Mouse (Mus musculus): ENCODE data around the gene Ccr2. TPM values are rescaled to one million over a fixed set of nuclear protein-coding genes. Genes with fewer than 3 reads are reported as not detected.
"Not testable (repeated sequence)": the region's sequence is repeated elsewhere in the genome, so short reads cannot be mapped to it uniquely, and the experiment has no call there.

The Ccr2 gene
- polyA plus RNA-seq, 1 experiment from 2014 or later = 1.0 TPM

DNA sequence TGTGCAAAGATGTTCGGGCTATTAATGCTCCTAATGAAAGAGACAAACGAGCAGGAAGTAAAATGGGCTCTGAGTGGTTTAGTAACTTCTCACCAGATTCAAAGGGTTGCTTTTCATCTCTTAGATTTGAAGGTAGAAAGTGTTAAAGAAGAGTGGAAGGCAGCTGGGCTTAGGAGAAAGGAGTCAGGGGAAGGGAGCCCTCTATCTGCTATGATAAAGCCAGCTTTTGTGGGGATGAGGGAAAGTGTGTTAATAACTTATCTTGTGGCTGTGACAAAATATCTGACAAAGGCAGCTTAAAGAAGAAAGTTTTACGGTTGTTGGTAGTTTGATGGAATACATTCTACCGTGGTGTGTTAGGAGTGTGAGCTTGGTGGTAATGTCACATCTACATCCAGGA, 25.7 kb downstream of the Ccr2 start:
- ATAC-seq (replicated peaks; ENCODE audit: low FRiP score, low read depth) (no peak), DNase-seq (ENCODE audit: low spot score) (no peak)
- Histone ChIP-seq H3K9ac (ENCODE audit: low read depth, low read length) (no peak overlapping the region), H3K9me3 (replicated peaks; ENCODE audit: low read length) (no peaks in the 10 kb centered on the region), H3K27me3 (ENCODE audit: insufficient read depth, low read length) (no peaks in the 10 kb centered on the region), H3K4me3 (replicated peaks; ENCODE audit: low read depth, low read length) (no peak overlapping the region), H3K27ac (no peak overlapping the region), H3K36me3 (ENCODE audit: insufficient read depth, low read length) (no peaks in the 10 kb centered on the region), H3K4me1 (replicated peaks; ENCODE audit: insufficient read depth, low read length) (no peaks in the 10 kb centered on the region), H3K4me2 (ENCODE audit: low read length) (no peak overlapping the region)
- no peak; the same call in 1 of the 2 replicates for TF ChIP-seq CTCF (IDR thresholded peaks at IDR 0.05; ENCODE audit: low read depth)
- 53% methylated on average over 4 of the region's 4 CpGs for WGBS

DNA sequence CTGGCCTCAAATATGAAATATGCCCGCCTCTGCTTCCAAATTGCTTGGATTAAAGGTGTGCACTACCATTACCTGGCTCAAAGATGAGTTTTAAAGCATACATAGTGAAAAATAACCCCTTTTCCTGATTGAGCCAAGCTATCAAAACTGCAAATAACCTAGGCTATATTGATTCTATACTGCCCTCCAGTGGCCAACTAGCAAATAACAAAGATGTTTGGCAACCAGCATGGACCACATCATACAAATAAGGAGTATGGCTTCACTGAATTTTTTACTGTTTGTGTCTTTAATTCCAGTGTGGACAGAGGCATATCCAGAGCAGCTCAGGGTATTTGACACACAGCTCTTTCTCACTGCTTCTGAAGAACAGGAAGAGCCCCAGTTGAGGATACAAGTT, 26.6 kb downstream of the Ccr2 start:
- Histone ChIP-seq H3K9ac (ENCODE audit: low read depth, low read length) (no peak overlapping the region), H3K4me2 (ENCODE audit: low read length) (no peak overlapping the region), H3K4me1 (replicated peaks; ENCODE audit: insufficient read depth, low read length) (no peaks in the 10 kb centered on the region), H3K36me3 (ENCODE audit: insufficient read depth, low read length) (no peaks in the 10 kb centered on the region), H3K9me3 (replicated peaks; ENCODE audit: low read length) (no peaks in the 10 kb centered on the region), H3K27me3 (ENCODE audit: insufficient read depth, low read length) (no peaks in the 10 kb centered on the region), H3K4me3 (replicated peaks; ENCODE audit: low read depth, low read length) (no peak overlapping the region), H3K27ac (no peak overlapping the region)
- ATAC-seq (replicated peaks; ENCODE audit: low FRiP score, low read depth) (no peak), DNase-seq (ENCODE audit: low spot score) (peak; percentile 77)
- TF ChIP-seq CTCF (IDR thresholded peaks at IDR 0.05; ENCODE audit: low read depth) = peak; percentile 84
- WGBS = 3% methylated on average over 1 of the region's 1 CpGs

DNA sequence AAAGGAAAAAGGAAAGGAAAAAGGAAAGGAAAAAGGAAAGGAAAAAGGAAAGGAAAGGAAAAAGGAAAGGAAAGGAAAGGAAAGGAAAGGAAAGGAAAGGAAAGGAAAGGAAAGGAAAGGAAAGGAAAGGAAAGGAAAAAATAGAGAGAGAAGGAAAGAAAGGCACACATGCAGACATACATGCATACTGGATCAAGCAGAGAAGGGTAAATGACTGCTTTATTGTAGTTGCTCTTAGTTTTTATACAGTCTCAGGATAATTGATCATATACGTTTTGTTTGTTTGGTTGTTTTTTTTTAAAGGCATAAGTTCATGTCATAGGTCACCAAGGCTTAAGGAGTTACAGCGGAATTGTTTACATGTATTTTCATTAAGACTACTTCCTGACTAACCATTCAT, 31.1 kb downstream of the Ccr2 start:
- not testable (repeated sequence) for ATAC-seq (replicated peaks; ENCODE audit: low FRiP score, low read depth); DNase-seq (ENCODE audit: low spot score); H3K4me3 ChIP-seq (replicated peaks; ENCODE audit: low read depth, low read length); H3K4me1 ChIP-seq (replicated peaks; ENCODE audit: insufficient read depth, low read length); H3K27ac ChIP-seq; H3K27me3 ChIP-seq (ENCODE audit: insufficient read depth, low read length); H3K9me3 ChIP-seq (replicated peaks; ENCODE audit: low read length); H3K36me3 ChIP-seq (ENCODE audit: insufficient read depth, low read length); H3K4me2 ChIP-seq (ENCODE audit: low read length); H3K9ac ChIP-seq (ENCODE audit: low read depth, low read length)
- WGBS = 71% methylated on average over 2 of the region's 2 CpGs

DNA sequence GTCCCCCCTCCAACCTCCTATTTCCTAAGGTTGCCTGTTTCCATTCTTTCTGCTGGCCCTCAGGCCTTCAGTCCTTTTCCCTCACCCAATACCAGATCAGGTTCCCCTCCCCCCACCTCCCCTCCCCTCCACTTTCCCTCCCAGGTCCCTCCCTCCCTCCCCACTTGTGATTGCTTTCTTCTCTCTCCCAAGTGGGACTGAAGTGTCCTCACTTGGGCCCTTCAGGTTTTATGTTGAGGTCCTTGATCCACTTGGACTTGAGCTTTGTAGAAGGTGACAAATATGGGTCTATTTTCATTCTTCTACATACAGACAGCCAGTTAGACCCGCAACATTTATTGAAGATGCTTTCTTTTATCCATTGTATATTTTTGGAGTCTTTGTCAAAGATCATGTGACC, 33.2 kb downstream of the Ccr2 start:
- H3K4me1 ChIP-seq (replicated peaks; ENCODE audit: insufficient read depth, low read length); H3K9ac ChIP-seq (ENCODE audit: low read depth, low read length); ATAC-seq (replicated peaks; ENCODE audit: low FRiP score, low read depth); H3K27me3 ChIP-seq (ENCODE audit: insufficient read depth, low read length); DNase-seq (ENCODE audit: low spot score); H3K36me3 ChIP-seq (ENCODE audit: insufficient read depth, low read length); H3K9me3 ChIP-seq (replicated peaks; ENCODE audit: low read length); H3K4me2 ChIP-seq (ENCODE audit: low read length); H3K27ac ChIP-seq; H3K4me3 ChIP-seq (replicated peaks; ENCODE audit: low read depth, low read length): not testable (repeated sequence)
- 89% methylated on average over 1 of the region's 1 CpGs for WGBS

DNA sequence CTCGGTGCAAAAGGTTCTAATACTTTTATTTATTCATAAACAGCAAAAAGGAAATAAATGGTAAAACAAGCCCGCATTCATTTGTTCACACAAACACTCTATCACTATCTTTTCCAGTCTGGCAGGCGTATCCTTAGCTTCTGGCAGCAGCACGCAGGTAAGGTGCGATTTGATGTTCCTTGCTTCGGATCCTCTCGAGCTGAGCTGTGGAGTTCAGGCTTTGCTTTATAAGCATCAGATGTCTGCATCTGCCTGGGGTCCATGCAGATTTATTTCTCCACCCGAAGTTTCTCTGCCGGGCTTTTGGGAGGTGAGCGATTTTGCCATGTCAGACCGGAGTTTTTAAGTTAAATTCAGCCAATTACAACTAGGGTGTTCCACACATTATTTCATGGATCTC, 35.9 kb downstream of the Ccr2 start:
- Histone ChIP-seq H3K27me3 (ENCODE audit: insufficient read depth, low read length) (no peaks in the 10 kb centered on the region), H3K4me1 (replicated peaks; ENCODE audit: insufficient read depth, low read length) (no peaks in the 10 kb centered on the region), H3K4me3 (replicated peaks; ENCODE audit: low read depth, low read length) (no peak overlapping the region), H3K9ac (ENCODE audit: low read depth, low read length) (no peak overlapping the region), H3K9me3 (replicated peaks; ENCODE audit: low read length) (no peaks in the 10 kb centered on the region), H3K27ac (no peak overlapping the region), H3K36me3 (ENCODE audit: insufficient read depth, low read length) (no peaks in the 10 kb centered on the region), H3K4me2 (ENCODE audit: low read length) (no peak overlapping the region)
- no peak for TF ChIP-seq CTCF (IDR thresholded peaks at IDR 0.05; ENCODE audit: low read depth)
- WGBS = 79% methylated on average over 11 of the region's 11 CpGs
- DNase-seq (ENCODE audit: low spot score) (no peak), ATAC-seq (replicated peaks; ENCODE audit: low FRiP score, low read depth) (no peak)

DNA sequence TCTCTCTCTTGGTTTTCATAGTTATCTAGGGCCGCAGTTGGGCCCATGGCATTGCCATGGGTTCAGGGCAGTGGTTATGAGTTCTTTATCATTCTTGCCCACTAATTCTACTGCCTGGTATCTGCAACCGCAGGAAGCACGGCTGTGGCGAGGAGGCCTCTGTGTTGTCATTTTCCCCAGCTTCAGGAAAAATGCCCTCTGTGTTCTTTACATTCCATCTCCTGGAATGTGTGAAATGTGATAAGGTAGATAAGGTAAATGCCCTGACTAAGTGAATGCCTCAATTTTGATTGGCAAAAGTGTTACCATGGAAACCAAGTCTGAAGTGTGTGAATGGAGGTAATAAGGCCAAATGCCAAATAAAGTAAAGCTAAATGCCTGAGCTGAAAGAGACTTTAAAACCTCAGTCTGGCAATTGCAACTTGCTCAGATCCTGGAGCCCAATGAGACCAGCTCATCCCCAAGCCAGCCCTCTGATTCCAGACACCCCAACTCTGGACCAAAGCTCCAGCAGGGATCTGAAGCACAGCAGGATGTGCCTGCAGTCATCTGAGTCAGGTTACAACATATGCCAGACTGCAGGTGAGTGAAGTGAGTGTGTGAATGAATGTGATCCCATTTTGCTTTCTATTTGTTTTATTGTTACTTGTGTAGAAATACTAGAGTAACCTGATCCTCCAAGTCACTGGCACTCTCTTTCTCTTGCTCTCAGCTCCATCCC, 36.5 kb downstream of the Ccr2 start:
- Histone ChIP-seq H3K27ac (no peak overlapping the region), H3K4me1 (replicated peaks; ENCODE audit: insufficient read depth, low read length) (no peaks in the 10 kb centered on the region), H3K4me2 (ENCODE audit: low read length) (no peak overlapping the region), H3K9ac (ENCODE audit: low read depth, low read length) (no peak overlapping the region), H3K36me3 (ENCODE audit: insufficient read depth, low read length) (no peaks in the 10 kb centered on the region), H3K27me3 (ENCODE audit: insufficient read depth, low read length) (no peaks in the 10 kb centered on the region), H3K4me3 (replicated peaks; ENCODE audit: low read depth, low read length) (no peak overlapping the region), H3K9me3 (replicated peaks; ENCODE audit: low read length) (no peaks in the 10 kb centered on the region)
- no peak for TF ChIP-seq CTCF (IDR thresholded peaks at IDR 0.05; ENCODE audit: low read depth)
- WGBS = 55% methylated on average over 4 of the region's 4 CpGs
- DNase-seq (ENCODE audit: low spot score) (no peak), ATAC-seq (replicated peaks; ENCODE audit: low FRiP score, low read depth) (no peak)

DNA sequence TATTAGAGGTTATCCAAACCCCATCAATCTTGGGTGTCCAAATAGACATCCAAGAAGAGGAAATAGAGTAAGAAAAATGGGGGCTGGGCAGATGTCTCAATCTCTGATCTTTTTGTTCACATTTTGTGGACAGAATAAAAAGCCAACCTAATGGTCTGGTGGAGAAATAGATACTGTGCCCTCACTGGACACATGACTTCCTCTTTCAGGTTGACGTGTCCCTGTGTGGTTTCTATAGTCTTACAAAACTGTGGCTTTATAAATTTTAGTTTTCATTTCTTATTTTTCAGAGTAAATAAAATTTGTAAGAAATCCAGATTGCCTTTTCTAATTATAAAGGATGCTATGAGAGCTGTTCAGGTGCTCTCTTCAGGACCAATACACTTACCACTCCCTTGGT, 41.9 kb downstream of the Ccr2 start:
- Histone ChIP-seq H3K9me3 (replicated peaks; ENCODE audit: low read length) (no peaks in the 10 kb centered on the region), H3K27ac (no peak overlapping the region), H3K36me3 (ENCODE audit: insufficient read depth, low read length) (no peaks in the 10 kb centered on the region), H3K4me2 (ENCODE audit: low read length) (no peak overlapping the region), H3K9ac (ENCODE audit: low read depth, low read length) (no peak overlapping the region), H3K27me3 (ENCODE audit: insufficient read depth, low read length) (no peaks in the 10 kb centered on the region), H3K4me1 (replicated peaks; ENCODE audit: insufficient read depth, low read length) (no peaks in the 10 kb centered on the region), H3K4me3 (replicated peaks; ENCODE audit: low read depth, low read length) (no peak overlapping the region)
- no peak for DNase-seq (ENCODE audit: low spot score)
- TF ChIP-seq CTCF (IDR thresholded peaks at IDR 0.05; ENCODE audit: low read depth) = no peak
- WGBS = 76% methylated on average over 1 of the region's 1 CpGs
- ATAC-seq (replicated peaks; ENCODE audit: low FRiP score, low read depth) = no peak

Data from kidney, postnatal 0 days (tissue).